Mouse (Mus musculus): ENCODE data around the gene Grap2.

Grap2 gene

GRCm38 (mm10) chr15:80636757-80637372 lies 64.5 kb downstream of the Grap2 start:
- no peak for DNase-seq (ENCODE audit: low read depth)

DNA sequence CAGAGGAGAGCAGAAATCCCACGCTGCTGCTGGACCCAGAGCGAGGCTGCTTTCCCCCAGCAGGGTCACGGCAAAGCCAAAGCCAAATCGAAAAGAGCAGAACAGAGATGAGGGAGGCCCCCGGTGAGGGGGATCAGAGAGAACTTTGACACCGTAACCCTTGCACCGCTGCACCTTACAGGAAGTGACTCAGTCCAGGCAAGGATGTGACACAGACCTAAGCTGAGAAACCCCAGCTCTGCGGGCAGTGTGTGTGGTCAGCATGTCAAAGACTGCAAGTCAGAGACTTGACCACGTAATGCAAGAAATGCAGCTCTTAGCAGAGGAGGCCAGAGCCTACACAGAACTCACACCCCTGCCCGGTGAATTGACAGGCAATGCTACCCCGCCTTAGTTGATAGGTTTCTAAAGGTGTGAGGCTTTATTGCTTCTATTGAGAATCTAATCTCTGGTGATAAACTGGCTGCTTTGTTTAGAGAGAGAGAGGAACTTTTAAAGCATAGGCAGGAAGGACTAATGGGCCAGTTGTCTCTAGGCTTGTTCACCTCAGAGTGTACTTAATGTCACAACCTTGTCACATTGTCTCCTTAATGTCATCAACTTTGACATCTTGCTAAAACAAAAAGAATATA lies 66.8 kb downstream of the Grap2 start:
- DNase-seq (ENCODE audit: low read depth) = no peak

- DNase-seq (ENCODE audit: low read depth) = no peak
Measured at GRCm38 (mm10) chr15:80639874-80640273, 67.5 kb downstream of the Grap2 start.

DNA sequence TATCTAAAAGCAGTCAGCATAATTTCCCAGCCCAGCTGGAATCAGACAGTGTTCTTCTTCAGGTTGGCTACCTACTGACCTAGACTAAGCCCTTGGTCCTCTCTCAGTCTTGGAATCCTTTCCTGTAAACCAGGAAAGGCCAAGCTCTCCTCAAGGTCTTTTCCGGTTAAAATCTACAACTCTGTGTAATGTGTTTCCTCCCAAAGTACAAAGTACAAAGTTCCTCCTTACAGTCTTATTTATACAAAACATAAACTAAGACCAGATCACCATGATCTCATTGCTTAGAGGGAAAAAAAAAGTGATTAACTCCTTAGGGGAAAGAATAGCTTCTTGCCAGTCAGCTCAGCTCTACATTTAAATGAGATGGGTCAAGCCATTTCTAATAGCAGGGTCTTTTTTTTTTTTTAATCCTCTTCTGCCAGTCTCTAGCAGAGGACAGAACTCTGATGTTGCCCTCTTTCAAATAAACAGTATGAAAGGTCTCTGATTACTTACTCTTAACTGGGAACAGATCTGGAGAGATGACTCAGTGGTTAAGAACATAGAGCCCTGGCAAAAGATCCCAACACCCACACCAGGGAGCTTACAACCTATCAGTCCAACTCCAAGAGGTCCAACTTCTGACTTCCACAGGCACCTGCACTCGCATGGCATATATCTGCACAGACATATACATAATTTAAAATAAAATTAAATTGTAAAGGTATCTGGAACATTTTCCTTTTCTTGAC lies 69.5 kb downstream of the Grap2 start:
- DNase-seq (ENCODE audit: low read depth) = no peak

DNA sequence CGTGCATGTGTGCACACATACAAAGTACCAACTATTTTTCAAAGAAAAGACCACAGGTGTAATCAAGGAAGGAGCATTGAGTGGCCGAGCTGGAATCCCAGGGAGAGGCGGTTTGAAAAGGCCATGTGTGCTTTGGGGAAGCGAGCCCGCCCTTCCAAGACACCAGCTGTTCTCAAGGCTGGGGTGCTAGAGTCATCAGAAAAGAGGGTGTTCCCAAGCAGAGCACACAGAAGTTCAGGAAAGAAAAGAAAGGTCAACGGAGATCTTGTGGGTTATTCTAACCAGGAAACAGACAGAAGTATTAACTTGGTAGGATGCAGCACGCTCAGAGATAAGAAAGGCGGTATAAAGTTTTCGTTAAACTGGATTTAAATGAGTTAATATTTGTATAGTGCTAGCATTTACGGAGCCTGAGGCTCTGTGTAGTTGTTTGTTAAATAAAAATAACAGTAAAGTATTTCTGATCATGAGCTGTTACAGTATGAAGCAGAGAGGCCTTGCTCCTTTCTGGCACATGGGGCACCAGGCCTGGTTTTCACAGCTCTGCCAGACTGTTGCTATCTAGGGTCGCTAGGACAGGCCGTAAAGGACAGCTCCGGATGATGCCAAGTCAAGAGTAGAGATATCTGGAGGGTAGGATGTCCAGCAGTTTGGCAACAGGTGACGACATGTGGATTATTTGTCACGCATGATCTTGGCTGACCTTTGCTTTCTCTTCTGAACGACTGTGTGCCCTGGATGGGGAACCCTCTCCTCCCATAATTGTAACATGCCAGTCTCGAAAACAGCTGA lies 72.8 kb downstream of the Grap2 start:
- DNase-seq (ENCODE audit: low read depth) = no peak

- DNase-seq (ENCODE audit: low read depth) = no peak
Measured at GRCm38 (mm10) chr15:80648977-80649606, 76.7 kb downstream of the Grap2 start.

DNA sequence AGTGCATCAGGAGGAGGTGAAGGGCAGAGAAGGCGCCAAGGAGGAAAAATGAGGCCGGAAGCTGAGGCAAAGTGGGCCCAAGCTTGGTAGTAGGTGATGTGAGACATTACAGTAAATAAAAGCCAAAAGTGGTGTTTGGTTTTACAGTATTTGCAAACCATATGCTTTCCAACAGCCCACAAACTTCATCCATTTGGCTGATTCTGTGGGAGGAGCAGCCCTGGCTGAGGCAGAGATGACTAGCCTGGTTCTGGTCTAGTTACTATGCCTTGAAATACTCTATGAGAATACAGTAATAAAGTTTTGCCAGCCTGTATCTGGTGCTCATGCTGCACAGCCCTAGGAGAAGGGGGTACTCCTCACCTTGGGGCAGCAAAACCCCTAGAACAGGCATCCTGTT lies 78.0 kb downstream of the Grap2 start:
- no peak for DNase-seq (ENCODE audit: low read depth)

DNA sequence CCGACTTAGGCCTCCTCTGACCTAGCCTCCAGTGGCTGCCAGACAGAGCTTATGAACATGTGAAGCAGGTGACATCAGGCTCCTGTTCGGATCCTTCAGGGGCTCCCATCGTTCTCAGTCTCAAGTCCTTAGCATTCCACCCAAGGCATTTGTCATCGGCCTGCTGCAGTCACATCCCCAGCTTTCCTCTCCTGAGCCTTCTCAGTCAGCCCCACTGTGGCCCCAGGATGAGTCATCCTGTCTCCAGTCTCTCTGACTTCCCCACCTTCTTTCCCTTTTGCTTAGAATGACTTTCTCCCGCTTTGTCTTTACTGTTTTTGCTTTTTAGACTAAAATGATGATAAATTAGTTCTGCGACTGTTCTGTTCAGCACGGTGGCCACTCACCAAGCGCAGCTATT lies 81.5 kb downstream of the Grap2 start:
- no peak for DNase-seq (ENCODE audit: low read depth)

GRCm38 (mm10) chr15:80658815-80659471 lies 86.5 kb downstream of the Grap2 start:
- no peak for DNase-seq (ENCODE audit: low read depth)

GRCm38 (mm10) chr15:80660963-80661362 lies 88.6 kb downstream of the Grap2 start:
- DNase-seq (ENCODE audit: low read depth) = no peak

DNA sequence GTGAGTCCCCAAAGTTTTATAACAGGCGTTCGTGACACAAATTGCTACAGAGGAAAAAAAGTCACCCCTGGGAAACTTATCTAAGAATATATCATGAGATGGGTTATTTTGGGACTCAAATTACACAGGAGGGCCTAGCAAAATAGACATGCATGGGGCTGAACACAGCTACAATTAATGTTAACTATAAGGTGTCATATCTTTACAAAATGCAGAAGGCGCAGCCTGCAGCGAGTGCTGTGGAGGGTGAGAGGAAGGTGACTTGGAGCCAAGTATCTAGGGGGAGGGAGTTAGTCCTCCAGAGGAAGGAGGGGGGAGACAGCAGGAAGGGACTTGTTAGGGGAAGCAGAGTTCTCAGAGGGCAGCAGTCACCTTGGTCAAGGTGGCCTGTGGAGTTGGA lies 92.0 kb downstream of the Grap2 start:
- no peak for DNase-seq (ENCODE audit: low read depth)

DNA sequence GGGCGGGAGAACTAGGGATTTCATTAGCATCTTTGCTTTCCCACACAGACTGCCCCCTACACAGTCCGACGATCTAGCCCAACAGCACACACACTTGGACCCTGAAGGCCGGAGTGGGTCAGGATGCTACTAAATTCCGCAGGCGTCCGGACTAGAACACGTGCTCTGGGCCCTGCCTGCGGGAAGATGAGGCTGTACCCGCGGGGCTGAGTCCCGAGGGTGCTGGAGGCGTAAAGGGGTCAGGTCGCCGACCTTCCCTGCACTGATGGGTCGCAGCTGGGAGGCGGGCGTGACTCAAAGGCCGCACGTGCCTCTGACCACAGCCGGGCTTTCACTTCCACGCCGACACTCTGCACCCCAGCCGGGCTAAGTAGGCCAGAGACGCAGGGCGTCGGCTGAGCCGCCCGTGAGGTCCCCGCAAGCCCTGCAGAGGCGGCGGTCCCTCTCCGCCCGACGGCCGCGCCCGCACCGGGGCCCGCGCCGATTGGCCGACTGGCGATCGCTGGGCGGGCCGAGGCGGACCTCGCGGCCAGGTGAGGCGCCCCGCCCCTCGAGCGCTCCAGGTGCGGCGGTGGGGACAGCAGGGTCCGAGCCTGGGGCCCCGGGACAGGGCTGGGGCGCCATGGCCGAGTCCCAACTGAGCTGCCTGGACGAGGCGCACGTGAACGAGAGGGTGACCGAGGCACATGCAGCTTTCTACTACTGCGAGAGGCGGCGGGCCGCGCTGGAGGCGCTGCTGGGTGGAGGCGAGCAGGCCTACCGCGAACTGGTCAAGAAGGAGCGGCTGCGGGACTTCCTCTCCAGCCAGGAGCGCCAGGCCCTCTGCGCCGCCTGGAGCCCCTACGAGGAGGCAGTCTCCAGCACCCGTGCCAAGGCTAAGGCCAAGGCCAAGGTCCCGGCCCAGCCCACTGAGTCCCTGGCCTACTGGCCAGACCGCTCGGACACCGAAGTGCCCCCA lies 99.2 kb downstream of the Grap2 start, which contains the start of gene Fam83f:
Gene Fam83f, plus strand, starts transcription at position 553 of the 958 bp plus-strand sequence.
- peak; percentile 35 for DNase-seq (ENCODE audit: low read depth)

GRCm38 (mm10) chr15:80672810-80673209 lies 100.4 kb downstream of the Grap2 start:
- no peak for DNase-seq (ENCODE audit: low read depth)

- DNase-seq (ENCODE audit: low read depth) = no peak
Measured at GRCm38 (mm10) chr15:80673337-80674095, 101.1 kb downstream of the Grap2 start.

DNA sequence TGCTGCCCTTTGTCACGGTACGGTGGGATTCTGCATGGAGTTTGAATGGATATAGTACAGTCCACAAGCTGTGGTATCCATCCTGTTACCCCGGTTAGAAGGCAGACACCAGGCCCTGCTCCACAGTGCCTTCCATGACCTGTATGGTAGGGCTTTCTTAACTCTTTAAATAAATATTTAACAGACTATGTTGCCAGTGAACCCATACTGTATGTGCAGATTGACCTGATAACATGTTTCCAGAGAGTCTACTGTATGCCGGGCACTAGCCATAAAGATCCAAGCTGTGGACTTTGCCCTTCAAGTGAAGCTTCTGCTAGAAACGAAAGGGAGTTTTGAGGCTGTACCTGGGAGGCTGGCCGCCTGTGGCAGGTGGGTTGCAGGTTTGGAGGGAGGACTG lies 102.3 kb downstream of the Grap2 start:
- no peak for DNase-seq (ENCODE audit: low read depth)

- DNase-seq (ENCODE audit: low read depth) = no peak
Measured at GRCm38 (mm10) chr15:80679515-80680215, 107.3 kb downstream of the Grap2 start.

GRCm38 (mm10) chr15:80680347-80681030 lies 108.1 kb downstream of the Grap2 start:
- DNase-seq (ENCODE audit: low read depth) = no peak

- DNase-seq (ENCODE audit: low read depth) = no peak
Measured at GRCm38 (mm10) chr15:80681466-80681881, 109.1 kb downstream of the Grap2 start.

Data from c-Kit-positive CD71-negative TER-119-negative erythroid progenitor cells, embryonic 14.5 days (primary cell).